Mouse (Mus musculus): ENCODE data around the gene Lpo. TPM values are rescaled to one million over a fixed set of nuclear protein-coding genes. Genes with fewer than 3 reads are reported as not detected.
A peak's percentile ranks its signal among the peaks of the same experiment; 100 is the strongest.

Lpo gene
- polyA plus RNA-seq, 1 experiment from 2014 or later, result 0.04 TPM

GRCm38 (mm10) chr11:87778915-87779314 lies 49.2 kb downstream of the Lpo start:
- WGBS, result 30% methylated on average over 12 of the region's 12 CpGs
- no peak overlapping the region for H3K27ac ChIP-seq (ENCODE audit: low read length)
- no peaks in the 10 kb centered on the region for H3K36me3 ChIP-seq (ENCODE audit: control insufficient read depth, insufficient read depth, low read length)
- H3K9me3 ChIP-seq (ENCODE audit: control insufficient read depth, low read length), result no peaks in the 10 kb centered on the region
- peak overlapping the region; percentile 44 for H3K4me3 ChIP-seq (ENCODE audit: low read length)
- H3K9ac ChIP-seq (ENCODE audit: low read depth, low read length), result peak overlapping the region; percentile 72; the same call in 1 of the 2 replicates
- peak overlapping the region; percentile 75 for H3K4me2 ChIP-seq (ENCODE audit: low read depth, low read length)
- peaks cover 14% of the 10 kb centered on the region for H3K4me1 ChIP-seq (ENCODE audit: control insufficient read depth, insufficient read depth, low read length)
- 0 out of 2 replicates have a peak, but pooled peaks cover 2% of the 10 kb centered on the region for H3K27me3 ChIP-seq (replicated peaks; ENCODE audit: control insufficient read depth, insufficient read depth, low read length)
- ATAC-seq, result 0 out of 2 replicates have a peak, but pooled peaks have one; percentile 23

DNA sequence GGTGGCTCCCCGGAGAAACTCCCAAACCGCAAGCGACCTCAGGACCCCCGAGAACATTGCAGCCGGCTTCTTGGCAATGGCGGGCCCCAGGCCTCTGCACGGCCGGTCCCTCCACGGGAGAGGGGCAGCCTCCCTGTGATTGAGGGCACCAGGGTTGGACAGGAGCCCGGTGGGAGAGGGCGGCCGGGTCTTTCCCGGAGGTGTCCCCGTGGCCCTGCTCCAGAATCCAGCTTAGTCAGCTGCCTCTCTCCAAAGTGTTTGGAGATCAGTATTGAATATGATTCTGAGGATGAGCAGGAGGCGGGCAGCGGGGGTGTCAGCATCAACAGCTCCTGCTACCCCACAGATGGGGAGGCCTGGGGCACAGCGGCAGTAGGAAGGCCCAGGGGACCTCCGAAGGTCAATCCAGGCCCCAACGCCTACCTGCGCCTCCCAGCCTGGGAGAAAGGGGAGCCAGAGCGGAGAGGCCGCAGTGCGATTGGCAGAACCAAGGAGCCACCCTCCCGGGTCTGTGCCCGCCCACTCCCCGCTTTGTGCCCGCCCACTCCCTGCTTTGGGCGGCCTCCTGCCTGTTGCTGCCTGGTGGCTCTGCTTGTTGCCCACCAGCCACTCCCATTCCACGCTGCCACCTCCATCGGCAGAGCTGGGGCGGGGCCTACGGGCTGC lies 49.9 kb downstream of the Lpo start:
- WGBS, result 13% methylated on average over 32 of the region's 32 CpGs
- peak; percentile 93 for ATAC-seq

GRCm38 (mm10) chr11:87772354-87772753 lies 55.7 kb downstream of the Lpo start:
- no peaks in the 10 kb centered on the region for H3K4me1 ChIP-seq (ENCODE audit: control insufficient read depth, insufficient read depth, low read length)
- ATAC-seq, result no peak
- no peaks in the 10 kb centered on the region for H3K36me3 ChIP-seq (ENCODE audit: control insufficient read depth, insufficient read depth, low read length)
- H3K9ac ChIP-seq (ENCODE audit: low read depth, low read length), result no peak overlapping the region
- no peaks in the 10 kb centered on the region for H3K9me3 ChIP-seq (ENCODE audit: control insufficient read depth, low read length)
- no peak overlapping the region for H3K4me3 ChIP-seq (ENCODE audit: low read length)
- no peak overlapping the region for H3K27ac ChIP-seq (ENCODE audit: low read length)
- WGBS, result 91% methylated on average over 3 of the region's 3 CpGs
- no peak overlapping the region for H3K4me2 ChIP-seq (ENCODE audit: low read depth, low read length)
- H3K27me3 ChIP-seq (replicated peaks; ENCODE audit: control insufficient read depth, insufficient read depth, low read length), result no peaks in the 10 kb centered on the region

More for the DNA sequence above, 49.9 kb downstream of the Lpo start:
- Histone ChIP-seq H3K36me3 (ENCODE audit: control insufficient read depth, insufficient read depth, low read length) (no peaks in the 10 kb centered on the region), H3K4me1 (ENCODE audit: control insufficient read depth, insufficient read depth, low read length) (peaks cover 14% of the 10 kb centered on the region), H3K4me2 (ENCODE audit: low read depth, low read length) (peak overlapping the region; percentile 75), H3K27me3 (replicated peaks; ENCODE audit: control insufficient read depth, insufficient read depth, low read length) (0 out of 2 replicates have a peak, but pooled peaks cover 2% of the 10 kb centered on the region), H3K27ac (ENCODE audit: low read length) (no peak overlapping the region), H3K9me3 (ENCODE audit: control insufficient read depth, low read length) (no peaks in the 10 kb centered on the region), H3K4me3 (ENCODE audit: low read length) (peak overlapping the region; percentile 44), H3K9ac (ENCODE audit: low read depth, low read length) (peak overlapping the region; percentile 72)

DNA sequence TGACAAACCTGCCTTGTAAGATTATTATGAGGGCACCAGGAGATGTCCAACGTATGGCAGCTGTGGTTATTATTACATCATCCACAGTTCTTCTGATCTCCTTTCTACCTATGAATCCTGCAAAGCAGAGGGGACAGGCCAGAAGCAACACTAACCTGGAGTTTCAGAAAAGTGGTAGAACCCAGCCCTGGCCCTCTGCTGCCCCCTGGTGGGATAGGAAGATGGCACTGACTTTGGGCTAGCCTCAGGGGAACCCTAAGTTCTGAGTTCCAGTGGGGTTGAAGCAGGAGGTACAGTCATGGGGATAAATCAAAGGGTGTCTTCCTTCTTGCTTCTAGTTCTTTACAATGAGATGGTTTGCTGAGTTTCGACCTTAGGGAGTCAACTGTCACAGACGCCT lies 57.1 kb downstream of the Lpo start:
- no peak for ATAC-seq
- no peaks in the 10 kb centered on the region for H3K4me1 ChIP-seq (ENCODE audit: control insufficient read depth, insufficient read depth, low read length)
- no peak overlapping the region for H3K4me2 ChIP-seq (ENCODE audit: low read depth, low read length)
- H3K27me3 ChIP-seq (replicated peaks; ENCODE audit: control insufficient read depth, insufficient read depth, low read length), result no peaks in the 10 kb centered on the region; the same call in 1 of the 2 replicates
- 56% methylated on average over 3 of the region's 3 CpGs for WGBS
- H3K4me3 ChIP-seq (ENCODE audit: low read length), result no peak overlapping the region
- H3K36me3 ChIP-seq (ENCODE audit: control insufficient read depth, insufficient read depth, low read length), result no peaks in the 10 kb centered on the region
- no peak overlapping the region for H3K27ac ChIP-seq (ENCODE audit: low read length)
- no peak overlapping the region for H3K9ac ChIP-seq (ENCODE audit: low read depth, low read length)
- H3K9me3 ChIP-seq (ENCODE audit: control insufficient read depth, low read length), result no peaks in the 10 kb centered on the region

DNA sequence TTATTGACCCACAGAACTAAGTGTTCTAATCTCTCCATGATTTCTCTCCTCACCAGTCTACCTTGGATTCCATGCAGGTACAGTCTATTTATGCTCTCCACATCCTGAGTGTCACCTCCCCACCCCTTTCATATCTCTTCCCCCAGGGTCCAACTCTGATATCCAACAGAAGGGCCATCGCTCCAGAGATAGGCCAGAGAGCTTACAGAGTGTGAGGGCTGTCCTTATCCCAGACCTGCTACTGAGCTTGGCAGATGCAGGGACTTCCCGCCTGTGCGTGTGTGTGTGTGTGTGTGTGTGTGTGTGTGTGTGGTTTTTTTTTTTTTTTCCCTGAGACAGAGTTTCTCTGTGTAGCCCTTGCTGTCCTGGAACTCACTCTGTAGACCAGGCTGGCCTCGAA lies 59.3 kb downstream of the Lpo start:
- Histone ChIP-seq H3K4me3 (ENCODE audit: low read length) (no peak overlapping the region), H3K36me3 (ENCODE audit: control insufficient read depth, insufficient read depth, low read length) (no peaks in the 10 kb centered on the region)

DNA sequence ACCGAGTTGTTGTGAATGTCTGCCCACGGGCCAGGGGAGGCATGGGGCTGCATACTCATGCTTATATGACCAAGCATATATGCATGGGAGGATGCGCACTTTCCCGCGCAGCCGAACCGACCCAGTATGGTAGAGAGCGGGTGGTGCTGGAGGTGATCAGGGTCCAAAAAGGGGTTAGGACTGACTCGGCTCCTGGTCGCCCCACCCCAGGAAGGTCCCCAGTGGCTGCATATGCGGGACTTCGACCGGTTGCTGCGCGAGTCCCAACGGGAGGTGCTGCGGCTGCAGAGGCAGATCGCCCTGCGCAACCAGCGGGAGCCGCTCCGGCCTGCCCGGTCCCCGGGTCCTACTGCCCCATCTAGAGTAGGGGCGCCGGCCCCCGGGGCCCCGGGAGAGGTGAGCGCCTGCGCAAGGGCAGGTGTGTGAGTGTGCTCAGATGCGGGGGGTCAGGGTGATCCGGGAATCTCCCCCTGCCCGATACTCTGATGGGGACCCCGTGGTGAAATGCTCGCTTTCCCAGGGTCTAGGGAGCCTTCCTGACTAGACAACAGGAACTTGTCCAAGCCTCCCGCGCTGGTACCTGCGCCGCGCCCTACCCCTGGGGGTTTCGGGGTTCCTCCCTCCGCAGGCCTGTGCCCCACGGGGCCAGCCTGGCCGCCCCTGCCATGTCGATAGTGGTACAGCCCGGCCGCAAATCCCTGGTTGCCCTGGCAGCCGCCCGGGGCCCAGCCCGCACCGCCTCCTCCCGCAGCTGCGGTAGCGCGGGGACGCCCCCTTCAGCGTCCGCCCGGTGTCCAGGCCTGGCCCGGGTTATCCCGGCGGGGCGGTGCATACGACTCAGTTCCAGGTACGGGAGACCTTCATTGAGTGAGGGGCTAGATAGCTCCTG lies 63.9 kb downstream of the Lpo start:
- Histone ChIP-seq H3K9ac (ENCODE audit: low read depth, low read length) (peak overlapping the region; percentile 69), H3K4me2 (ENCODE audit: low read depth, low read length) (peak overlapping the region; percentile 92), H3K27me3 (replicated peaks; ENCODE audit: control insufficient read depth, insufficient read depth, low read length) (peaks cover 56% of the 10 kb centered on the region), H3K27ac (ENCODE audit: low read length) (no peak overlapping the region), H3K4me1 (ENCODE audit: control insufficient read depth, insufficient read depth, low read length) (peaks cover 11% of the 10 kb centered on the region), H3K36me3 (ENCODE audit: control insufficient read depth, insufficient read depth, low read length) (no peaks in the 10 kb centered on the region), H3K4me3 (ENCODE audit: low read length) (peak overlapping the region; percentile 60), H3K9me3 (ENCODE audit: control insufficient read depth, low read length) (no peaks in the 10 kb centered on the region)
- WGBS, result 2% methylated on average over 65 of the region's 65 CpGs
- ATAC-seq, result peak; percentile 56

More for the DNA sequence above, 59.3 kb downstream of the Lpo start:
- no peaks in the 10 kb centered on the region for H3K9me3 ChIP-seq (ENCODE audit: control insufficient read depth, low read length)
- ATAC-seq, result no peak
- peaks cover 15% of the 10 kb centered on the region for H3K27me3 ChIP-seq (replicated peaks; ENCODE audit: control insufficient read depth, insufficient read depth, low read length)
- H3K4me2 ChIP-seq (ENCODE audit: low read depth, low read length), result no peak overlapping the region
- WGBS, result 81% methylated on average over 4 of the region's 4 CpGs
- peaks cover 9% of the 10 kb centered on the region for H3K4me1 ChIP-seq (ENCODE audit: control insufficient read depth, insufficient read depth, low read length)
- H3K27ac ChIP-seq (ENCODE audit: low read length), result no peak overlapping the region
- no peak overlapping the region for H3K9ac ChIP-seq (ENCODE audit: low read depth, low read length)

DNA sequence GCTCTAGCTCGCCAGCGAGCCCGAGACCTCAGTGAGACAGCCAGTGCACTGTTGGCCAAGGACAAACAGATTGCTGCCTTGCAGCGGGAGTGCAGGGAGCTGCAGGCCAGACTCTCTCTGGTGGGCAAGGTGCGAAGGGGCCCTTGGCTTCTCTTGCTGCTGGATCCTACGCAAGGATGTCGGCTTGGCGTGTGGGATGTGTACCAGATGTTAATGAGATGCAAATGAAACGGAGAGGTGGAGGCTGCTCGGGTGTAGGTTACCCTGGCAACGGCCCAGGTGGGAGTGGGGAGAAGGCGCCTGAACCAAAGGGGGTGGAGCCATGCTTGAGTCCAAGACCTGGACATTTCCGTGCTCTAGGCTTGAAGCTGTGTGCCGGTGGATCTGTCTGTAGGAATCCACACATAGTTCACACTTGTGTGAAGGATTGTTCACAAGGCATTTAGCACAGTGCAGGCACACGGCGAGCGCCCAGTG lies 64.5 kb downstream of the Lpo start:
- Histone ChIP-seq H3K4me1 (ENCODE audit: control insufficient read depth, insufficient read depth, low read length) (peaks cover 11% of the 10 kb centered on the region), H3K9me3 (ENCODE audit: control insufficient read depth, low read length) (no peaks in the 10 kb centered on the region), H3K4me2 (ENCODE audit: low read depth, low read length) (peak overlapping the region; percentile 92), H3K36me3 (ENCODE audit: control insufficient read depth, insufficient read depth, low read length) (no peaks in the 10 kb centered on the region), H3K4me3 (ENCODE audit: low read length) (peak overlapping the region; percentile 60), H3K27ac (ENCODE audit: low read length) (no peak overlapping the region), H3K9ac (ENCODE audit: low read depth, low read length) (peak overlapping the region; percentile 69), H3K27me3 (replicated peaks; ENCODE audit: control insufficient read depth, insufficient read depth, low read length) (peaks cover 56% of the 10 kb centered on the region)
- peak; percentile 64 for ATAC-seq
- WGBS, result 2% methylated on average over 17 of the region's 17 CpGs

GRCm38 (mm10) chr11:87762702-87763385 lies 65.2 kb downstream of the Lpo start:
- H3K4me2 ChIP-seq (ENCODE audit: low read depth, low read length), result no peak overlapping the region
- H3K4me1 ChIP-seq (ENCODE audit: control insufficient read depth, insufficient read depth, low read length), result peaks cover 11% of the 10 kb centered on the region
- H3K9ac ChIP-seq (ENCODE audit: low read depth, low read length), result no peak overlapping the region
- H3K27ac ChIP-seq (ENCODE audit: low read length), result no peak overlapping the region
- no peak for ATAC-seq
- no peaks in the 10 kb centered on the region for H3K36me3 ChIP-seq (ENCODE audit: control insufficient read depth, insufficient read depth, low read length)
- no peak overlapping the region for H3K4me3 ChIP-seq (ENCODE audit: low read length)
- 49% methylated on average over 12 of the region's 12 CpGs for WGBS
- no peaks in the 10 kb centered on the region for H3K9me3 ChIP-seq (ENCODE audit: control insufficient read depth, low read length)
- H3K27me3 ChIP-seq (replicated peaks; ENCODE audit: control insufficient read depth, insufficient read depth, low read length), result peaks cover 56% of the 10 kb centered on the region

Data from intestine, embryonic 16.5 days (tissue).